Mouse (Mus musculus): ENCODE data around the gene Matk.

Gene Matk

GRCm38 (mm10) chr10:81302781-81303218 lies 50.1 kb downstream of the Matk start:
- DNase-seq (ENCODE audit: extremely low spot score): no peak

- DNase-seq (ENCODE audit: extremely low spot score): no peak
Observed at GRCm38 (mm10) chr10:81303258-81303657, 50.5 kb downstream of the Matk start.

- no peak for DNase-seq (ENCODE audit: extremely low spot score)
Observed at GRCm38 (mm10) chr10:81303761-81304160, 51.0 kb downstream of the Matk start.

- no peak for DNase-seq (ENCODE audit: extremely low spot score)
Observed at GRCm38 (mm10) chr10:81304597-81305238, 52.0 kb downstream of the Matk start.

GRCm38 (mm10) chr10:81305663-81306062 lies 52.9 kb downstream of the Matk start:
- no peak for DNase-seq (ENCODE audit: extremely low spot score)

- DNase-seq (ENCODE audit: extremely low spot score): no peak
Observed at GRCm38 (mm10) chr10:81306173-81306668, 53.5 kb downstream of the Matk start.

- no peak for DNase-seq (ENCODE audit: extremely low spot score)
Observed at GRCm38 (mm10) chr10:81306837-81307682, 54.3 kb downstream of the Matk start.

- no peak for DNase-seq (ENCODE audit: extremely low spot score)
Observed at GRCm38 (mm10) chr10:81309571-81309970, 56.8 kb downstream of the Matk start.

Measured in embryo, embryonic 9.5 days (tissue).